Mouse (Mus musculus) small intestine, adult 2 months (tissue): ENCODE data around the gene Mcat.

Experiments
- CTCF ChIP-seq: fragments of 200-500 bp; IDR thresholded peaks from 2 replicates; pipeline ENCODE4 v1.5.1; 2012; ENCODE audit warnings: low read depth, mild to moderate bottlenecking, control low read depth, inconsistent platforms, low read length, moderate library complexity, mixed read lengths; ENCODE audit not compliant: insufficient replicate concordance, insufficient read length; ENCODE audit errors: extremely low read depth
- POLR2A ChIP-seq: fragments of 200-500 bp; IDR thresholded peaks from 2 replicates; pipeline ENCODE4 v1.6.1; 2012; ENCODE audit warnings: low read depth, mild to moderate bottlenecking, control low read depth, inconsistent platforms, low read length, moderate library complexity

- no peak for TF ChIP-seq CTCF
- TF ChIP-seq POLR2A: no peak
Measured at GRCm38 (mm10) chr15:83584741-83585220, 21.2 kb upstream of the Mcat start.
